Mouse (Mus musculus) layer of hippocampus, adult 2 months (tissue): ENCODE data around the gene 2210017I01Rik. TPM values are rescaled to one million over a fixed set of nuclear protein-coding genes. Genes with fewer than 3 reads are reported as not detected.
A peak's percentile ranks its signal among the peaks of the same experiment; 100 is the strongest.

Source experiments
- DNase-seq, 2 experiments: peaks; one replicate each; pipeline ENCODE4 v3.0.0; 2022; ENCODE audit warnings: low spot score in 2 of 2
- H3K27ac ChIP-seq: fragments of 200-600 bp; 2 replicates; pipeline ENCODE4 v1.8.1; 2022
- H3K4me3 ChIP-seq: fragments of 200-600 bp; 2 replicates; pipeline ENCODE4 v1.8.1; 2022; ENCODE audit warnings: mild to moderate bottlenecking
- CTCF ChIP-seq: fragments of 200-600 bp; conservative IDR thresholded peaks from 2 replicates; pipeline ENCODE4 v1.8.1; 2022; ENCODE audit warnings: antibody characterized with exemption, mild to moderate bottlenecking, moderate library complexity
- total RNA-seq, 2 experiments: library from RNA; stranded (reverse); gene quantifications; 2 replicates each; pipeline ENCODE4 v1.2.3; 2021

2210017I01Rik gene
- total RNA-seq, 2 experiments from 2014 or later: not detected

- TF ChIP-seq CTCF: no peak
- no peak for DNase-seq
- no peak overlapping the region for H3K4me3 ChIP-seq
- H3K27ac ChIP-seq: no peak overlapping the region
Measured at GRCm38 (mm10) chr3:92585055-92585454, 22.2 kb downstream of the 2210017I01Rik start.

DNA sequence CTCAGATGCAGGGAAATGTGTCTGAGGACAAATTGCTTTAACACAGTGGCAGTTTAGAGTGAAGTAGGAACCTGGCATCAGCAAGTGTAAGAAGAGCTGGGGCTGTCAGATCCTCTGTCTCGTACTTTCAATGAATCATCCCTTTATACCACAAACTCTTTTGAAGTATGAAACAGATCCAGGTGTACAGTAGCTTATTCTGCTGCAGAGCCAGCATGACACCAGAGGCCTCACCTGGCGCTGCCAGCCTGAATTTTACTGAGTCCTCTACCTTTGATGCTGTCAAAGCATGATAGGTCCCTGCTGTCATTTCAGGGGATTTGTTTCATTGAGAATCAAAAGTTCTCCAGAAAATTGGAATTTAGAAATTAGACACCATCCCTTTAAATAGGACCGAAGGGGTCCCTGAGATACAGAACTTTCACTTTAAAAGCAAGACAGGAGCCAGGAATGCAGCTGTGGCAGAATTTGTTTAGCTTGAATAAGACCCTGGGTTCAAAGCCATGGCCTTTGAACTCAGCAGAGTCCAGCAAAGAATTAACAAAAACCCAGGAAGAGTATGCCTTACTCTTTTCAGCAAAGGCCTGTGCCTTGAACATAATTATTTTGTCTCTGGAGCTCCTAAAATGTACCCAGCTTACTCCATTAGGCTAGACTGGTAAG, 24.0 kb downstream of the 2210017I01Rik start:
- Histone ChIP-seq H3K4me3 (no peak overlapping the region), H3K27ac (no peak overlapping the region)
- TF ChIP-seq CTCF: no peak
- no peak for DNase-seq

DNA sequence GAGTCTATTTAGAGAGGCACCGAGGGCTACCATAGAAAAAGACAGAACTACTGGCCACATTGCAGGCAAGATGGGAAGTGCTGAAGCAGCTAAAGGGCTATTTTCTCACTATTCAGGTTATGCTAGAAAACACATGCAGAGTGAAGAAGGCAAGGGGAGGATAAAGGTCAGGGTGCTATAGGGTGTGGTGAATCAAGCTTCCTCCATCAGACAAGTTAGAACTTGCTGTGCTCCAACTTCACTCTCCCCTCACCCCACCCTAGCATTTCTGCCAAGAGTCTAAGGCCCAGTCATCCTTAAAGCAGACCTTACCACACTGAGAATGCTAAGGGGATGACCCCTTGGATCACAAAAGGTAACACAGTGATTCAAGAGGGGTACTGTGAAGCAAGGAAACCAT, 27.8 kb downstream of the 2210017I01Rik start:
- H3K4me3 ChIP-seq: no peak overlapping the region
- no peak overlapping the region for H3K27ac ChIP-seq
- no peak for DNase-seq
- no peak for TF ChIP-seq CTCF

- TF ChIP-seq CTCF: no peak
- DNase-seq: no peak
- Histone ChIP-seq H3K4me3 (no peak overlapping the region), H3K27ac (no peak overlapping the region)
Measured at GRCm38 (mm10) chr3:92578652-92579413, 28.5 kb downstream of the 2210017I01Rik start.

- no peak within 1 kb of the TSS for H3K4me3 ChIP-seq
- no peak within 1 kb of the TSS for H3K27ac ChIP-seq
- no peak for TF ChIP-seq CTCF
- no peak for DNase-seq
Measured at GRCm38 (mm10) chr3:92573449-92574041, 33.7 kb downstream of the 2210017I01Rik start, which contains the start of gene Ivl. Gene Ivl (minus strand): TSS chr3:92573735.

- TF ChIP-seq CTCF: no peak
- no peak overlapping the region for H3K4me3 ChIP-seq
- H3K27ac ChIP-seq: no peak overlapping the region
- no peak for DNase-seq
Measured at GRCm38 (mm10) chr3:92572514-92573155, 34.7 kb downstream of the 2210017I01Rik start.

- H3K4me3 ChIP-seq: no peak overlapping the region
- no peak overlapping the region for H3K27ac ChIP-seq
- DNase-seq: no peak
- TF ChIP-seq CTCF: no peak
Measured at GRCm38 (mm10) chr3:92568752-92569151, 38.5 kb downstream of the 2210017I01Rik start.

GRCm38 (mm10) chr3:92565418-92565817, 41.9 kb downstream of the 2210017I01Rik start:
- H3K4me3 ChIP-seq: no peak overlapping the region
- H3K27ac ChIP-seq: no peak overlapping the region
- peak; percentile 50 for TF ChIP-seq CTCF
- no peak for DNase-seq

Other genes starting within 250 kb of the 2210017I01Rik start
- gene Sprr2f, start 242.3 kb downstream of the 2210017I01Rik start, total RNA-seq: not detected
- not detected for gene Sprr2h, start 221.8 kb downstream of the 2210017I01Rik start, total RNA-seq
- gene Sprr2i, start 199.5 kb downstream of the 2210017I01Rik start, total RNA-seq: not detected
- gene Sprr2j-ps, start 189.4 kb downstream of the 2210017I01Rik start, total RNA-seq: not detected
- 1 to 10 TPM; 1.1 to 4.2 TPM for gene Gm9774, start 178.1 kb downstream of the 2210017I01Rik start, total RNA-seq
- gene Sprr2k, start 174.9 kb downstream of the 2210017I01Rik start, total RNA-seq: not detected
- not detected for gene Sprr1b, start 168.7 kb downstream of the 2210017I01Rik start, total RNA-seq
- gene Sprr3, start 148.8 kb downstream of the 2210017I01Rik start, total RNA-seq: not detected
- gene Sprr1a, start 121.6 kb downstream of the 2210017I01Rik start, total RNA-seq: not detected
- gene Sprr4, start 107.0 kb downstream of the 2210017I01Rik start, total RNA-seq: not detected
- not detected for gene 2310046K23Rik, start 73.0 kb downstream of the 2210017I01Rik start, total RNA-seq
- not detected for gene Ivl, start 33.8 kb downstream of the 2210017I01Rik start, total RNA-seq
- gene Smcp, start 18.5 kb downstream of the 2210017I01Rik start, total RNA-seq: not detected
- gene Lce6a, start 14.2 kb upstream of the 2210017I01Rik start, total RNA-seq: not detected
- gene Lce1a1, start 40.8 kb upstream of the 2210017I01Rik start, total RNA-seq: not detected
- not detected for gene Lce1b, start 49.4 kb upstream of the 2210017I01Rik start, total RNA-seq
- gene Lce1a2, start 62.8 kb upstream of the 2210017I01Rik start, total RNA-seq: not detected
- gene Lce1c, start 71.8 kb upstream of the 2210017I01Rik start, total RNA-seq: not detected
- gene Lce1d, start 79.7 kb upstream of the 2210017I01Rik start, total RNA-seq: not detected
- not detected for gene Lce1e, start 101.6 kb upstream of the 2210017I01Rik start, total RNA-seq
- gene Lce1f, start 112.9 kb upstream of the 2210017I01Rik start, total RNA-seq: not detected
- not detected for gene Gm38119, start 131.6 kb upstream of the 2210017I01Rik start, total RNA-seq
- not detected for gene Lce1g, start 144.8 kb upstream of the 2210017I01Rik start, total RNA-seq
- not detected for gene Lce1h, start 157.6 kb upstream of the 2210017I01Rik start, total RNA-seq
- gene Lce1i, start 171.4 kb upstream of the 2210017I01Rik start, total RNA-seq: not detected
- gene Lce1j, start 183.0 kb upstream of the 2210017I01Rik start, total RNA-seq: not detected
- not detected for gene Lce1k, start 200.4 kb upstream of the 2210017I01Rik start, total RNA-seq
- not detected for gene Kprp, start 219.8 kb upstream of the 2210017I01Rik start, total RNA-seq
- not detected for gene Lce1l, start 243.8 kb upstream of the 2210017I01Rik start, total RNA-seq